Mouse (Mus musculus): Measurements from ENCODE around the gene Tbc1d22a. TPM values are rescaled to one million over a fixed set of nuclear protein-coding genes. Genes with fewer than 3 reads are reported as not detected.
"Not testable (repeated sequence)": the region's sequence is repeated elsewhere in the genome, so short reads cannot be mapped to it uniquely, and the experiment has no call there.

Tbc1d22a gene
- polyA plus RNA-seq, 2 experiments = 8.7 to 15.5 TPM

DNA sequence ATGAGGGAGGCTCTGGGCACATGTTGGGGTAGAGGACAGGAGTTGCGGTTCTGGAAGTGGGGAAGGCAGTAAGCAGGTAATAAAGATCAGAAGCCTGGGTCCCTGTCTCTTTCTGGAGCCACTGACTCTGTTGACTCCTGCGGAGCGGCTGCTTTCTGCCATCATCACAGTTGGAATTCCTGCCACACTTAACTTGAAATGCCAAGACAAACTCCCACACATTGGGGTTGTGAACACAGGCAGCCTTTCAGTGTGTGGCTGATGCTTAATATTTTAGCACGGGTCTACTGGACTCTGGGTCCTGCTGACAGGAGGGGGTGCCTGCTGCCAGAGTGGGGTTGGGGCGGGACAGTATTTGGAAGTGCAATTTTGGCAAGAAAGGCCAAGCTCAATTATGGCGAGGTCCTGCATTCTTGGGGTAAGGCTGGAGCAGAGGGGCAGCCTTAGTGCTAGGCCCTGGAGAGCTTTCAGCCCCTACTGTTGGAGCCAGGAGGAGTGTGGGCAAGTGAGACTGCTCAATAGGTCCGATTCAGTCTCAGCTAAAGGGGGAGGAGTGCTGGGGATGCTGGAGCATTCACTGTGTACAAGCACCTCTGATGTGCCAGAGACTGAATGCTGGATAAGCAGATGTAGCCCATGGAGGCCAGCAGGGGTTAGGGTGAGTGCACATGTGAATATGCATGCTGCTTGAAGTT lies 5.4 kb downstream of the Tbc1d22a start:
- Histone ChIP-seq H3K4me2 (replicated peaks; ENCODE audit: low read depth, low read length, severe bottlenecking) (no peak overlapping the region), H3K36me3 (ENCODE audit: control insufficient read depth, insufficient read depth, low read length) (no peaks in the 10 kb centered on the region), H3K4me1 (ENCODE audit: control insufficient read depth, insufficient read depth, low read length) (peaks cover 6% of the 10 kb centered on the region), H3K9ac (ENCODE audit: low read depth, low read length, severe bottlenecking) (no peak overlapping the region), H3K4me3 (replicated peaks; ENCODE audit: low read length) (no peak overlapping the region), H3K9me3 (ENCODE audit: control insufficient read depth, low read length) (no peaks in the 10 kb centered on the region), H3K27ac (replicated peaks; ENCODE audit: low read depth, low read length) (no peak overlapping the region), H3K27me3 (ENCODE audit: control insufficient read depth, insufficient read depth, low read length) (no peaks in the 10 kb centered on the region)
- DNase-seq (ENCODE audit: low spot score) = no peak
- 71% methylated on average over 7 of the region's 7 CpGs for WGBS
- TF ChIP-seq POLR2A (IDR thresholded peaks at IDR 0.05; ENCODE audit: borderline replicate concordance, extremely low read depth, insufficient read depth, insufficient read length) = no peak
- no peak for ATAC-seq (ENCODE audit: low FRiP score, low read depth)

DNA sequence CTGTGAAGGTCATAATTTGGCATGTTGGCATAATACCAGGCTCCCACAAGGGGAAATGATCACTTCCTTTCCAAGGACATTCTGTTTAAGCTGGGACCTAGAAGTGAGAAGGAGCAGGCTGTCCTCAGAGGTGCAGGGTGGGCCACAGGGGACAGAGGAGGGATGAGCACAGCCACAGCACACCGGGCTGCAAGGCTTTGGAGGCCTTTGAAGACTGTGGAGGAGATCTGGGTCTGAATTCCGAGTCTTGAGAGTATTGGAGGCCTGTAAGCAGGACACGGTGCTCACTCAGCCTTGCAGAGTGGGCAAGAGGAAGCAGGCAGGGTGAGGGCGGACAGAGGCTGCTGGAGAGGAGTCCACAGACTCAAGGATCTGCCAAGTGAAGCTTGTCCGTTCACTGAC lies 6.0 kb downstream of the Tbc1d22a start:
- Histone ChIP-seq H3K4me3 (replicated peaks; ENCODE audit: low read length) (no peak overlapping the region), H3K27ac (replicated peaks; ENCODE audit: low read depth, low read length) (no peak overlapping the region), H3K36me3 (ENCODE audit: control insufficient read depth, insufficient read depth, low read length) (no peaks in the 10 kb centered on the region), H3K9me3 (ENCODE audit: control insufficient read depth, low read length) (no peaks in the 10 kb centered on the region), H3K4me2 (replicated peaks; ENCODE audit: low read depth, low read length, severe bottlenecking) (no peak overlapping the region), H3K4me1 (ENCODE audit: control insufficient read depth, insufficient read depth, low read length) (peaks cover 2% of the 10 kb centered on the region; the same call in 1 of the 2 replicates), H3K9ac (ENCODE audit: low read depth, low read length, severe bottlenecking) (no peak overlapping the region), H3K27me3 (ENCODE audit: control insufficient read depth, insufficient read depth, low read length) (no peaks in the 10 kb centered on the region)
- WGBS = 84% methylated on average over 5 of the region's 5 CpGs
- no peak for TF ChIP-seq POLR2A (IDR thresholded peaks at IDR 0.05; ENCODE audit: borderline replicate concordance, extremely low read depth, insufficient read depth, insufficient read length)
- no peak for DNase-seq (ENCODE audit: low spot score)
- ATAC-seq (ENCODE audit: low FRiP score, low read depth) = no peak

- no peak for TF ChIP-seq POLR2A (IDR thresholded peaks at IDR 0.05; ENCODE audit: borderline replicate concordance, extremely low read depth, insufficient read depth, insufficient read length)
- Histone ChIP-seq H3K27me3 (ENCODE audit: control insufficient read depth, insufficient read depth, low read length) (no peaks in the 10 kb centered on the region), H3K4me1 (ENCODE audit: control insufficient read depth, insufficient read depth, low read length) (peaks cover 2% of the 10 kb centered on the region; the same call in 1 of the 2 replicates), H3K36me3 (ENCODE audit: control insufficient read depth, insufficient read depth, low read length) (no peaks in the 10 kb centered on the region), H3K27ac (replicated peaks; ENCODE audit: low read depth, low read length) (no peak overlapping the region), H3K9me3 (ENCODE audit: control insufficient read depth, low read length) (no peaks in the 10 kb centered on the region), H3K4me3 (replicated peaks; ENCODE audit: low read length) (no peak overlapping the region), H3K4me2 (replicated peaks; ENCODE audit: low read depth, low read length, severe bottlenecking) (no peak overlapping the region), H3K9ac (ENCODE audit: low read depth, low read length, severe bottlenecking) (no peak overlapping the region)
- DNase-seq (ENCODE audit: low spot score) = no peak
- 82% methylated on average over 4 of the region's 4 CpGs for WGBS
- ATAC-seq (ENCODE audit: low FRiP score, low read depth) = no peak
Measured at GRCm38 (mm10) chr15:86220715-86221114, 6.5 kb downstream of the Tbc1d22a start.

- H3K9me3 ChIP-seq (ENCODE audit: control insufficient read depth, low read length) = no peaks in the 10 kb centered on the region
- 77% methylated on average over 4 of the region's 4 CpGs for WGBS
- H3K27me3 ChIP-seq (ENCODE audit: control insufficient read depth, insufficient read depth, low read length) = no peaks in the 10 kb centered on the region
- TF ChIP-seq POLR2A (IDR thresholded peaks at IDR 0.05; ENCODE audit: borderline replicate concordance, extremely low read depth, insufficient read depth, insufficient read length) = no peak
- no peak overlapping the region for H3K27ac ChIP-seq (replicated peaks; ENCODE audit: low read depth, low read length)
- H3K4me3 ChIP-seq (replicated peaks; ENCODE audit: low read length) = no peak overlapping the region
- no peak overlapping the region for H3K9ac ChIP-seq (ENCODE audit: low read depth, low read length, severe bottlenecking)
- H3K4me2 ChIP-seq (replicated peaks; ENCODE audit: low read depth, low read length, severe bottlenecking) = no peak overlapping the region
- peaks cover 2% of the 10 kb centered on the region; the same call in 1 of the 2 replicates for H3K4me1 ChIP-seq (ENCODE audit: control insufficient read depth, insufficient read depth, low read length)
- ATAC-seq (ENCODE audit: low FRiP score, low read depth) (no peak), DNase-seq (ENCODE audit: low spot score) (no peak)
- H3K36me3 ChIP-seq (ENCODE audit: control insufficient read depth, insufficient read depth, low read length) = no peaks in the 10 kb centered on the region
Measured at GRCm38 (mm10) chr15:86221369-86221768, 7.1 kb downstream of the Tbc1d22a start.

DNA sequence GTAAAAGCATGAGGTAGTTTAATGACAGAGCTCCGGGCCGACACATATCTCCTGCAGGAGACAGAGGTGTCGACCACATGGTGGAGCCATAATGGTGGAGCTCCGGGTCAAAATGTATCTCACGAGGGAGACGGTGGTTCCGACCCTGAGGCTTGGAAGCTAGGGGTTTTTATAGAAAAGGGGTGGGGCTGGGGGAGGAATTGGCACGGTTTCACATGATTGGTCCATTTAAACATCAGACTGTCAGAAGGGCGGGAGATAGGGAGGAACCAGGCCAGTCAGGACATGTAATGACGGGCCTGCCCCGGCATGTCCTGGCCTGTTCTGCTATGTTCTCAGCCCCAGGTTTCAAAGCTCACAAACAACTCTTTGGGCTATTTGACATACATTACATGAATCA lies 7.6 kb downstream of the Tbc1d22a start:
- H3K9me3 ChIP-seq (ENCODE audit: control insufficient read depth, low read length); H3K4me2 ChIP-seq (replicated peaks; ENCODE audit: low read depth, low read length, severe bottlenecking); H3K27me3 ChIP-seq (ENCODE audit: control insufficient read depth, insufficient read depth, low read length); H3K36me3 ChIP-seq (ENCODE audit: control insufficient read depth, insufficient read depth, low read length); H3K27ac ChIP-seq (replicated peaks; ENCODE audit: low read depth, low read length); H3K9ac ChIP-seq (ENCODE audit: low read depth, low read length, severe bottlenecking); H3K4me1 ChIP-seq (ENCODE audit: control insufficient read depth, insufficient read depth, low read length); H3K4me3 ChIP-seq (replicated peaks; ENCODE audit: low read length); DNase-seq (ENCODE audit: low spot score); ATAC-seq (ENCODE audit: low FRiP score, low read depth): not testable (repeated sequence)
- 66% methylated on average over 11 of the region's 11 CpGs for WGBS
